Mouse (Mus musculus) G1E (cell line): ENCODE data around the gene Gm45233.
A peak's percentile ranks its signal among the peaks of the same experiment; 100 is the strongest.

ENCODE experiments used
- CTCF ChIP-seq: IDR thresholded peaks from 2 replicates; pipeline ENCODE4 v1.5.1; 2012; ENCODE audit warnings: low read depth, low read length, inconsistent platforms, mixed read lengths
- POLR2AphosphoS5 ChIP-seq: IDR thresholded peaks from 2 replicates; pipeline ENCODE4 v1.6.1; 2012; ENCODE audit warnings: low read depth, low read length, inconsistent platforms; ENCODE audit not compliant: insufficient replicate concordance

- TF ChIP-seq CTCF (peak; percentile 97), POLR2AphosphoS5 (no peak)
Measured at GRCm38 (mm10) chr7:43422995-43423617, 20.8 kb upstream of the Gm45233 start.
